Comparison of ENCODE assay signal across 15 mouse cellular contexts in genomic region chr15:69274225-69274766, GRCm38 (mm10).
A peak's percentile ranks its signal among the peaks of the same experiment; 100 is the strongest.
DNase-seq lines count a peak whose midpoint lies in the region; ATAC-seq and TF ChIP-seq lines count a peak whose summit lies in the region.
"Had no signal": no experiment of that assay in that cellular context is flagged by ENCODE, and none has a peak within 500 bp of the region (broad histone marks: within the 10 kb centered on the region; RNA-seq: fewer than 3 reads in every experiment).

No protein-coding gene starts in this region.

- no peaks in the 10 kb centered on the region for H3K4me1 ChIP-seq in forebrain, postnatal 0 days (ENCODE audit: insufficient read depth)
- H3K4me1 ChIP-seq in forebrain, embryonic 12.5 days = peaks cover 8% of the 10 kb centered on the region; the same call in 1 of the 2 replicates
- H3K4me1 ChIP-seq in limb, embryonic 10.5 days = peaks cover 23% of the 10 kb centered on the region
- H3K4me1 ChIP-seq in intestine, embryonic 15.5 days (replicated peaks) = no peaks in the 10 kb centered on the region
- no peaks in the 10 kb centered on the region for H3K4me1 ChIP-seq in liver, embryonic 12.5 days
- H3K4me1 ChIP-seq: embryonic facial prominence, embryonic 13.5 days; heart, embryonic 12.5 days; liver, embryonic 15.5 days had no signal

- ATAC-seq in forebrain, postnatal 0 days = peak; percentile 42
- ATAC-seq in forebrain, embryonic 12.5 days (ENCODE audit: low FRiP score) = no peak
- no peak for ATAC-seq in intestine, embryonic 15.5 days
- ATAC-seq in liver, embryonic 12.5 days = no peak
- ATAC-seq: inflammation-experienced regulatory T-cells, adult 6 months had no signal

- no peaks in the 10 kb centered on the region for H3K27me3 ChIP-seq in forebrain, postnatal 0 days (ENCODE audit: insufficient read depth, low read length)
- H3K27me3 ChIP-seq in forebrain, embryonic 12.5 days = no peaks in the 10 kb centered on the region
- no peaks in the 10 kb centered on the region for H3K27me3 ChIP-seq in C2C12 (ENCODE audit: control insufficient read depth, insufficient read depth, insufficient read length)
- no peaks in the 10 kb centered on the region for H3K27me3 ChIP-seq in limb, embryonic 10.5 days (ENCODE audit: low read depth, poor library complexity, severe bottlenecking)
- no peaks in the 10 kb centered on the region for H3K27me3 ChIP-seq in intestine, embryonic 15.5 days (replicated peaks)
- H3K27me3 ChIP-seq in liver, embryonic 12.5 days (replicated peaks) = no peaks in the 10 kb centered on the region
- H3K27me3 ChIP-seq: embryonic facial prominence, embryonic 13.5 days; heart, embryonic 12.5 days; liver, embryonic 15.5 days had no signal

- H3K36me3 ChIP-seq in forebrain, postnatal 0 days (ENCODE audit: insufficient read depth) = no peaks in the 10 kb centered on the region
- no peaks in the 10 kb centered on the region for H3K36me3 ChIP-seq in forebrain, embryonic 12.5 days (replicated peaks)
- H3K36me3 ChIP-seq in C2C12 (ENCODE audit: control insufficient read depth, insufficient read depth) = no peaks in the 10 kb centered on the region
- no peaks in the 10 kb centered on the region for H3K36me3 ChIP-seq in limb, embryonic 10.5 days
- no peaks in the 10 kb centered on the region for H3K36me3 ChIP-seq in intestine, embryonic 15.5 days
- H3K36me3 ChIP-seq in liver, embryonic 12.5 days = no peaks in the 10 kb centered on the region
- H3K36me3 ChIP-seq: embryonic facial prominence, embryonic 13.5 days; heart, embryonic 12.5 days; liver, embryonic 15.5 days had no signal

- no peak overlapping the region for H3ac ChIP-seq in C2C12 (ENCODE audit: control insufficient read depth, insufficient read length, low read depth)

- H3K4me2 ChIP-seq in forebrain, postnatal 0 days (ENCODE audit: low read depth) = no peak overlapping the region
- H3K4me2 ChIP-seq in forebrain, embryonic 12.5 days = no peak overlapping the region
- no peak overlapping the region for H3K4me2 ChIP-seq in intestine, embryonic 15.5 days (replicated peaks)
- H3K4me2 ChIP-seq in liver, embryonic 12.5 days = no peak overlapping the region
- H3K4me2 ChIP-seq: embryonic facial prominence, embryonic 13.5 days; heart, embryonic 12.5 days; liver, embryonic 15.5 days had no signal

- no peak overlapping the region for H3K27ac ChIP-seq in forebrain, postnatal 0 days (ENCODE audit: low read depth, low read length)
- no peak overlapping the region for H3K27ac ChIP-seq in forebrain, embryonic 12.5 days
- H3K27ac ChIP-seq in limb, embryonic 10.5 days = no peak overlapping the region
- no peak overlapping the region for H3K27ac ChIP-seq in intestine, embryonic 15.5 days
- H3K27ac ChIP-seq in liver, embryonic 12.5 days = no peak overlapping the region
- H3K27ac ChIP-seq: embryonic facial prominence, embryonic 13.5 days; kidney, postnatal 0 days; liver, embryonic 15.5 days had no signal

- H3K9me3 ChIP-seq in forebrain, postnatal 0 days (ENCODE audit: low read length) = no peaks in the 10 kb centered on the region
- no peaks in the 10 kb centered on the region for H3K9me3 ChIP-seq in forebrain, embryonic 12.5 days
- no peaks in the 10 kb centered on the region for H3K9me3 ChIP-seq in limb, embryonic 10.5 days (replicated peaks)
- no peaks in the 10 kb centered on the region for H3K9me3 ChIP-seq in intestine, embryonic 15.5 days
- no peaks in the 10 kb centered on the region for H3K9me3 ChIP-seq in liver, embryonic 12.5 days (replicated peaks)
- H3K9me3 ChIP-seq: embryonic facial prominence, embryonic 13.5 days; heart, embryonic 12.5 days; liver, embryonic 15.5 days had no signal

- peak; percentile 18 for DNase-seq in forebrain, postnatal 0 days
- DNase-seq in left cerebral cortex, adult 11 months (ENCODE audit: low spot score) = peak; percentile 9
- DNase-seq in left cerebral cortex, adult 8-10 months (ENCODE audit: low spot score in 2 of 2) = no peak
- peak; percentile 42 for DNase-seq in limb, embryonic 10.5 days (ENCODE audit: low spot score)
- DNase-seq: gastrocnemius, postnatal 25 days; heart, postnatal 4 days had no signal

- H3K4me3 ChIP-seq in forebrain, postnatal 0 days (ENCODE audit: low read depth, low read length) = no peak overlapping the region
- H3K4me3 ChIP-seq in forebrain, embryonic 12.5 days (replicated peaks) = no peak overlapping the region
- no peak overlapping the region for H3K4me3 ChIP-seq in C2C12 (ENCODE audit: insufficient read depth, poor library complexity, severe bottlenecking)
- no peak overlapping the region for H3K4me3 ChIP-seq in limb, embryonic 10.5 days
- no peak overlapping the region for H3K4me3 ChIP-seq in intestine, embryonic 15.5 days (replicated peaks)
- H3K4me3 ChIP-seq in liver, embryonic 12.5 days = no peak overlapping the region
- H3K4me3 ChIP-seq: embryonic facial prominence, embryonic 13.5 days; heart, embryonic 12.5 days; liver, embryonic 15.5 days had no signal

- H3K79me2 ChIP-seq in C2C12 (ENCODE audit: control insufficient read depth, insufficient read depth) = no peaks in the 10 kb centered on the region

- no peak for TF ChIP-seq CTCF in forebrain, postnatal 0 days (IDR thresholded peaks at IDR 0.05; ENCODE audit: low read depth)
- no peak for TF ChIP-seq CTCF in C2C12 (IDR thresholded peaks at IDR 0.05; ENCODE audit: control insufficient read depth, insufficient read depth, insufficient read length)

- H3K9ac ChIP-seq in forebrain, postnatal 0 days = no peak overlapping the region
- no peak overlapping the region for H3K9ac ChIP-seq in forebrain, embryonic 12.5 days
- no peak overlapping the region for H3K9ac ChIP-seq in intestine, embryonic 15.5 days
- H3K9ac ChIP-seq in liver, embryonic 12.5 days = no peak overlapping the region
- H3K9ac ChIP-seq: embryonic facial prominence, embryonic 13.5 days; heart, embryonic 12.5 days; liver, embryonic 15.5 days had no signal

- no peaks in the 10 kb centered on the region for H3K79me3 ChIP-seq in C2C12 (ENCODE audit: low read depth)

- WGBS in forebrain, postnatal 0 days = 63% methylated on average over 8 of the region's 8 CpGs
- WGBS in forebrain, embryonic 12.5 days = 83% methylated on average over 8 of the region's 8 CpGs
- whole genome bisulfite sequencing in limb, embryonic 10.5 days = 51% methylated on average over 8 of the region's 8 CpGs
- WGBS in intestine, embryonic 15.5 days = 63% methylated on average over 8 of the region's 8 CpGs
- 74% methylated on average over 8 of the region's 8 CpGs for WGBS in liver, embryonic 12.5 days (ENCODE audit: insufficient replicate concordance)

TF ChIP-seq in C2C12, 6 proteins besides CTCF, POLR2A, EP300 and RAD21:
- TF ChIP-seq USF1 (IDR thresholded peaks at IDR 0.05; ENCODE audit: low read depth) (no peak), MYOD1 (IDR thresholded peaks at IDR 0.05; ENCODE audit: control insufficient read depth, insufficient read length, low read depth) (peak; percentile 92), FOSL1 (IDR thresholded peaks at IDR 0.05; ENCODE audit: insufficient read depth, low read length, poor library complexity, severe bottlenecking) (no peak), MYOG (IDR thresholded peaks at IDR 0.05; ENCODE audit: control insufficient read depth, extremely low read depth, insufficient read length) (no peak), MAX (IDR thresholded peaks at IDR 0.05) (peak; percentile 44), CEBPB (IDR thresholded peaks at IDR 0.05; ENCODE audit: low read depth) (no peak)
TF ChIP-seq in C2C12: peak in this region for 2.

Comparison
In these comparisons a context has a peak if more than half of its experiments do, and no peak if none do; other contexts are left out.
1. DNase-seq: peak in forebrain, postnatal 0 days (single experiment), left cerebral cortex, adult 11 months (single experiment) and limb, embryonic 10.5 days (single experiment); none in left cerebral cortex, adult 8-10 months (0 of 2).